Mouse (Mus musculus) E14TG2a.4 (cell line): ENCODE results near the gene Myrf.

Source experiments
- CTCF ChIP-seq: conservative IDR thresholded peaks from 2 replicates; pipeline ENCODE4 v1.5.1; 2014; ENCODE audit warnings: low read length
- NANOG ChIP-seq: IDR thresholded peaks from 2 replicates; pipeline ENCODE4 v1.6.1; 2014; ENCODE audit warnings: borderline replicate concordance, low read length, mixed read lengths

DNA sequence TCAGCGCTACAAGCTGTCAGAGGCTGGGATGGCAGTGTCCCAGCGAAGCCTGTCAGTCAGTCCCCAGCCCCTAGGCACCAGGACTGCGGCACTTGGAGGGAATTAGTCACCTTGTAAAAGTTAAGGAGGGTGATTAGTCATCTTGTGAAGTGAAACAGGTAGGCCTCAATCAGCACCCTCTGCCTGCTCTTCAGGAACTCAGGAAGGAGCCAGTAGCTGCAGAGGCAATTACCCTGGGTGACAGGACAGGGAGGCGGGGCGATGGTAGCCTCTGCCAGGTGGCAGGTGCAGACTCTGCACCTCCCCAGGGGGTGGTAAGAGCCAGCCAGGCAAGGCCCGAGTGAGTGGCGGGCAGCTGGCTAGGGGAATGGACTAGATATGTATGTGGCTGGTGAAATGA is 20.8 kb upstream of the Myrf start:
- TF ChIP-seq CTCF (no peak), NANOG (no peak)
